Mouse (Mus musculus) testis, adult 2 months (tissue): ENCODE measurements around the gene Slc34a1. TPM values are rescaled to one million over a fixed set of nuclear protein-coding genes. Genes with fewer than 3 reads are reported as not detected.
A peak's percentile ranks its signal among the peaks of the same experiment; 100 is the strongest.

Experiments used
- H3K27ac ChIP-seq: fragments of 200-500 bp; 2 replicates; pipeline ENCODE4 v1.5.1; 2012; ENCODE audit warnings: low read depth, low read length; ENCODE audit not compliant: control insufficient read depth, insufficient read depth
- H3K27me3 ChIP-seq: fragments of 200-500 bp; 2 replicates; pipeline ENCODE4 v1.6.1; 2012; ENCODE audit warnings: mild to moderate bottlenecking, low read length, moderate library complexity; ENCODE audit not compliant: control insufficient read depth, insufficient read depth
- H3K36me3 ChIP-seq: fragments of 200-500 bp; 2 replicates; pipeline ENCODE4 v1.6.1; 2012; ENCODE audit warnings: mild to moderate bottlenecking, low read length; ENCODE audit not compliant: control insufficient read depth, insufficient read depth
- H3K4me1 ChIP-seq: fragments of 200-500 bp; 2 replicates; pipeline ENCODE4 v1.6.1; 2012; ENCODE audit warnings: low read length; ENCODE audit not compliant: control insufficient read depth, insufficient read depth
- H3K4me3 ChIP-seq: fragments of 200-500 bp; 2 replicates; pipeline ENCODE4 v1.5.1; 2012; ENCODE audit warnings: low read depth, mild to moderate bottlenecking, low read length, moderate library complexity, mixed read lengths; ENCODE audit not compliant: control insufficient read depth
- CTCF ChIP-seq: fragments of 200-500 bp; IDR thresholded peaks from 2 replicates; pipeline ENCODE4 v1.5.1; 2012; ENCODE audit warnings: low read depth, mild to moderate bottlenecking, inconsistent platforms, low read length, moderate library complexity; ENCODE audit not compliant: control insufficient read depth, insufficient read depth, insufficient replicate concordance
- POLR2A ChIP-seq: fragments of 200-500 bp; IDR thresholded peaks from 2 replicates; pipeline ENCODE4 v1.6.1; 2012; ENCODE audit warnings: low read depth, mild to moderate bottlenecking, inconsistent platforms, low read length, moderate library complexity; ENCODE audit not compliant: control insufficient read depth
- polyA plus RNA-seq: library from polyadenylated mRNA; depleted of rRNA; stranded (reverse); fragments of >200 nt; gene quantifications from 2 replicates; pipeline ENCODE4 v1.2.3, GENCODE M21; 2012

Slc34a1 gene
- polyA plus RNA-seq, 1 experiment = 0.16 TPM

- TF ChIP-seq CTCF = peak; percentile 93
- TF ChIP-seq POLR2A = no peak
- Histone ChIP-seq H3K36me3 (no peaks in the 10 kb centered on the region), H3K27ac (no peak overlapping the region), H3K27me3 (no peaks in the 10 kb centered on the region), H3K4me3 (no peak overlapping the region), H3K4me1 (0 out of 2 replicates have a peak, but pooled peaks cover 2% of the 10 kb centered on the region)
Observed at GRCm38 (mm10) chr13:55404853-55405782, 7.1 kb downstream of the Slc34a1 start.

DNA sequence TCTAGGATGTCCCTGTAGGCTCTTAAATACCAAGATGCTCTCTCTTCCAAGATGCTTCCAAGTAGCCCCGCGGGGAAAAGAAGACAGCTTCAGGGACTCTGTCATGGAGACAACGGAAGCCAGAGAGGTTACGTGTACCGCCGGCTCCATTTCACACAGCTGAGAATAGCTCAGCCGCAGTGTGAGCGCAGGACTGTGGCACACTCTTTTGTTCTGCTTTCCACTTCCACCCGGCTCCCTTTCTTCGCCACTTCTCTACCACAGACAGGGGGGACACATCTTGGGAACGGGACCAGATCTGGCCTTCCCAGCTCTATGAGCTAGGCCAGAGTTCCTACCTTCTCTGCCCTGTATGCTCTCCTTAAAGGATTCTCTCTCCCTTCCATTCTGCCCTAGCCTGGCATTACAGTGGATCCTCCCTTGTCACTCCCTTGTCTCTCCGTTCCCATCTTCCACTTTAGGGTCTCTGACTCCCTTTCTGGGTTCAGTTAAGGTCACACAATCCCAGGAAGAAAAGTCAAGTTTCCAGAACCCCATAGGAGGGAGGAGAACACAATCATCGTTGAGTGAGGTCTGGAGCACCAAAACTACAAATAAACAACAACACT is 7.9 kb downstream of the Slc34a1 start:
- no peak overlapping the region for H3K4me3 ChIP-seq
- no peak overlapping the region for H3K27ac ChIP-seq

DNA sequence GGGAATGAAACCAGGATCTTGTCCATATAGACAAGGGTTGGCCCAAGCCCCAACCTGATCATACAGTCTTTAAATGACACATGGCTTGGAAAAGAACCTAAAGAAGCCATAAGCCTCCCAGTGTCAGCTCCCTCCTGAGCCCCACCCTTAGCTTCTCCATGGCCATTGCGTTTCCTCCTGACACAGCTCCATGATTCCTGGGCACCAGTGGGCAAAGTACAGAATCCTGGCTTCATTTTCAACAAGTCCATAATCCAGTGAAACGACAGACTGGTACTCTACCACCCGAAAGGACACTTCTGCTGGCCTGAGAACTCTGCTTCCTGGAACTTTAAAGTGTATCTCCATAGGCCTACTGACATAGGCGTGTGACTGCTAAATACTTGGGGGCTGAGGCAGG is 9.4 kb downstream of the Slc34a1 start:
- Histone ChIP-seq H3K27ac (no peak overlapping the region), H3K27me3 (no peaks in the 10 kb centered on the region), H3K36me3 (no peaks in the 10 kb centered on the region), H3K4me1 (0 out of 2 replicates have a peak, but pooled peaks cover 2% of the 10 kb centered on the region), H3K4me3 (no peak overlapping the region)
- TF ChIP-seq POLR2A (no peak), CTCF (no peak)

More for the DNA sequence above, 7.9 kb downstream of the Slc34a1 start:
- Histone ChIP-seq H3K4me1 (0 out of 2 replicates have a peak, but pooled peaks cover 2% of the 10 kb centered on the region), H3K36me3 (no peaks in the 10 kb centered on the region), H3K27me3 (no peaks in the 10 kb centered on the region)
- TF ChIP-seq POLR2A (no peak), CTCF (no peak)

- Histone ChIP-seq H3K4me3 (no peak overlapping the region), H3K27me3 (no peaks in the 10 kb centered on the region), H3K27ac (no peak overlapping the region), H3K4me1 (peaks cover 2% of the 10 kb centered on the region; the same call in 1 of the 2 replicates), H3K36me3 (no peaks in the 10 kb centered on the region)
- TF ChIP-seq POLR2A = no peak
- TF ChIP-seq CTCF = no peak
Observed at GRCm38 (mm10) chr13:55408546-55409120, 10.6 kb downstream of the Slc34a1 start.

DNA sequence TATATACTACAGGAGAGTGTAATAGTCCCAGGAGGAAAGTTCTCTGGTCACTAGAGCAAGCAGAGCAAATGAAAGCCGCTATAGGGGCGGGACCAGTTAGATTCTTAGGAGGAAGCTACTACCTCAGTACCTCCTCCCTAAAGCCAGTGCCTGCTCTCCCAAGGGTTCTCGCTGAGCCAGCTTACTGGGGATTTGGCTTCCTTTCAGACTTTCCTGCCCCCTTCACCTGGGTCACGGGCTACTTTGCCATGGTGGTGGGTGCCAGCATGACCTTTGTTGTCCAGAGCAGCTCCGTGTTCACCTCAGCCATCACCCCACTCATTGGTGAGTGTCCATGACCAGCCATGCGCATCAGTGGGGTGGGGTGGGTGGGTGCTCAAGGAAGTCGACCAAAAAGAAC is 13.8 kb downstream of the Slc34a1 start:
- H3K36me3 ChIP-seq = no peaks in the 10 kb centered on the region
- no peak overlapping the region for H3K4me3 ChIP-seq
- no peak for TF ChIP-seq CTCF
- TF ChIP-seq POLR2A = no peak
- no peak overlapping the region for H3K27ac ChIP-seq
- peaks cover 4% of the 10 kb centered on the region; the same call in 1 of the 2 replicates for H3K4me1 ChIP-seq
- no peaks in the 10 kb centered on the region for H3K27me3 ChIP-seq

DNA sequence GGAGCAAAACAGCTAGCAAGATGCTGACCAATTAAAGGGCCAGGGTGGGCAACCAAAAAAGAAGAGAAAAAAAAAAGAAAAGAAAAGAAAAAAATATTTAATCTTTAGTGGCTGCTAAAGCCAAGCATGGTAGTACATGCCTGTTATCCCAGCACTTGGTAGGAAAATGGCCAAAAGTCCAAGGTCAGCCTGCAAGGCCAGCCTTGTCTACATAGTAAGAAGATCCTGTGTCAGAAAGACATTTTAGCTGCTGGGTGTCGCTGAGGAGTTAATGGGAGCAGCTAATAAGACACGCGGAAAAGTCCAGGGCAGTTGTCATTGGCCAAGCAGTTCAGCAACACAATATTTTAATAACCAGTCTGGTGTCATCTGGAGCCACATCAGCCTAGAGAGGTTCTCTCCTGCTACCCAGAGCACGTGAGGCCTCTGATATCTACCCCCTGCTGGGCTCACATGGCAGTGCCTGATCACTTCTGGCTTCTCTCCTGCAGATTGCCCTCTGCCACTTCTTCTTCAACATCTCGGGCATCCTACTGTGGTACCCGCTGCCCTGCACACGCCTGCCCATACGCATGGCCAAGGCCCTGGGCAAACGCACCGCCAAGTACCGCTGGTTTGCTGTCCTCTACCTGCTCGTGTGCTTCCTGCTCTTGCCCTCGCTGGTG is 14.8 kb downstream of the Slc34a1 start:
- H3K36me3 ChIP-seq = no peaks in the 10 kb centered on the region
- TF ChIP-seq CTCF (no peak), POLR2A (no peak)
- H3K27me3 ChIP-seq = no peaks in the 10 kb centered on the region
- peak overlapping the region; percentile 15 for H3K4me3 ChIP-seq
- H3K27ac ChIP-seq = no peak overlapping the region
- H3K4me1 ChIP-seq = peaks cover 4% of the 10 kb centered on the region

DNA sequence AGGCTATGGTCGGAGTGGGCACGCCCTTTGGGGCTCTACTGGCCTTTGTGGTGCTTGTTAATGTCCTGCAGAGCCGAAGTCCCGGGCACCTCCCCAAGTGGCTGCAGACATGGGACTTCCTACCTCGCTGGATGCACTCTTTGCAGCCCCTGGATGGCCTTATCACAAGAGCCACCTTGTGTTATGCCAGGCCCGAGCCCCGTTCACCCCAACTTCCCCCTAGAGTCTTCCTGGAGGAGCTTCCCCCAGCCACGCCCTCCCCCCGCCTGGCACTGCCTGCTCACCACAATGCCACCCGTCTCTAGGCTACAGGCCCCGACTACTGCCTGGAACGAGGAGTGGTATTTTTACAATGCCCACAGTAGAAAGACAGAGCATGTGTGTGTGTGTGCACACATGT is 15.3 kb downstream of the Slc34a1 start:
- peak overlapping the region; percentile 49 for H3K4me3 ChIP-seq
- H3K36me3 ChIP-seq = no peaks in the 10 kb centered on the region
- peaks cover 6% of the 10 kb centered on the region for H3K4me1 ChIP-seq
- TF ChIP-seq POLR2A (no peak), CTCF (no peak)
- no peak overlapping the region for H3K27ac ChIP-seq
- H3K27me3 ChIP-seq = no peaks in the 10 kb centered on the region
